ENCODE assay signal across 8 mouse cellular contexts in the genomic region with DNA sequence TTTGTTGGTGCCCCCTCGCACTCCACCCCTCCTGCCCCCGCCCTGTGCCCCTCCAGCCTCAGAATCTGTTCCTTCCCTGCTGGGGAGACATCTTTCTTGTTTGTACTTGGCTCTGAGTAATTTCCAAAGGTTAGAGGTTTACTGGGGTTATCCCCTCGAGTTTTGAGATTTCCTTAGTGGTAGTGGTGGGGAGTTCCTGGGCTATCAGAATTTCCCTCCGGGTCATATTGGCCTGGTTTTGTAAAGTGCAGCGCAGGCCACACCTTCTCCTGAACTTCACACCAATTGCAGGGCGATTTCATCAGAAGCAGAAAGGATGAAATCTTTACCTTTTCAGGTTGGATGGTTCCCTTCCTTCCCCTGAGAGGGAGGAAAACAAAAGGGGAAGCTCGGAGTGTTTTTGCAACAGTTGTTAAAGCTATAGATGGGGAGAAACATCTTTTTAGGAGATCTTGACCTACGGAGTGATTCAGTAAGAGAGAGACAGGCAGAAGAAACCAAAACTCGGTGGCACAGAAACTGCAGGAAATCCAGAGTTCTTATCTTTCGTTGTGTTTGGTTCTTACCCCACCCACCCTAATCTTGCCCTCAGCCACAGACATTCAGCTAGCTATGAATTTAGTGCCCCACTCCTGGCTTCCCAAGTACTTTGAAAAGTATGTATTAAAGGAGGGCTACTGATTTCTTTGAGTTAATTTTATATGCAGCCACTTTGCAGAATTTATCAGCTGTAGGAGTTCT. TPM values are rescaled to one million over a fixed set of nuclear protein-coding genes. Genes with fewer than 3 reads are reported as not detected.
DNase-seq lines count a peak whose midpoint lies in the region; ATAC-seq and TF ChIP-seq lines count a peak whose summit lies in the region.

No protein-coding gene starts in this region.

- no peaks in the 10 kb centered on the region for H3K9me3 ChIP-seq in erythroblast, embryonic 14.5 days (ENCODE audit: control insufficient read depth, low read length)
- no peaks in the 10 kb centered on the region for H3K9me3 ChIP-seq in ES-E14 (ENCODE audit: control insufficient read depth, insufficient read depth, low read depth, low read length)

- H3K36me3 ChIP-seq in erythroblast, embryonic 14.5 days (ENCODE audit: control insufficient read depth) = no peaks in the 10 kb centered on the region
- H3K36me3 ChIP-seq in ES-E14 (ENCODE audit: control insufficient read depth, insufficient read depth, low read length, poor library complexity, severe bottlenecking) = no peaks in the 10 kb centered on the region

- peak overlapping the region; percentile 50 for H3K4me3 ChIP-seq in erythroblast, embryonic 14.5 days (replicated peaks)
- H3K4me3 ChIP-seq in ES-E14 (ENCODE audit: insufficient read depth in 1 of 2, low read depth in 1 of 2, low read length in 2 of 2, poor library complexity in 1 of 2, severe bottlenecking in 1 of 2) = peak overlapping the region; percentile 69 to 92; a peak in 3 of 4 replicates

- H3K27ac ChIP-seq in ES-E14 (ENCODE audit: insufficient read depth, low read depth, low read length, poor library complexity, severe bottlenecking) = no peak overlapping the region

- no peak for DNase-seq in ES-E14 (ENCODE audit: low read depth, low spot score)
- DNase-seq in Muller cell, postnatal 12 days (ENCODE audit: inconsistent ontology term) = no peak
- no peak for DNase-seq in cerebellum, adult 9-10 months
- DNase-seq in urinary bladder, postnatal 4 days (ENCODE audit: low spot score in 2 of 2) = no peak

- H3K27me3 ChIP-seq in erythroblast, embryonic 14.5 days (ENCODE audit: control insufficient read depth) = peaks cover 16% of the 10 kb centered on the region

- ATAC-seq in erythroblast, adult 5-6 weeks (replicated peaks; ENCODE audit: low FRiP score, poor library complexity, severe bottlenecking) = no peak
- peak; percentile 48 to 57; a peak in 2 of 4 replicates for ATAC-seq in hematopoietic stem cell, adult 5-6 weeks (replicated peaks in 1 of 2; ENCODE audit: insufficient read depth in 1 of 2, low FRiP score in 2 of 2, low TSS enrichment in 1 of 2, low read depth in 1 of 2, poor library complexity in 2 of 2, severe bottlenecking in 2 of 2)
- ATAC-seq in megakaryocyte progenitor cell, adult 5-6 weeks (replicated peaks; ENCODE audit: poor library complexity) = peak; percentile 40

- in situ Hi-C loops in ES-E14 (cut with MboI; ENCODE audit: low sequenced_read_pairs in 2 of 2, unreplicated experiment in 2 of 2) = loop anchor here in 1 of 2 experiments (10.0 kb wide), 1 partner anchor 123 kb away; no protein-coding TSS in a partner anchor

- peak overlapping the region; percentile 79 for H3K9ac ChIP-seq in ES-E14 (ENCODE audit: insufficient read depth, low read depth, low read length, poor library complexity, severe bottlenecking)

- H3K4me1 ChIP-seq in erythroblast, embryonic 14.5 days (ENCODE audit: control insufficient read depth) = peaks cover 8% of the 10 kb centered on the region
- H3K4me1 ChIP-seq in ES-E14 (ENCODE audit: control insufficient read depth in 2 of 2, insufficient read depth in 2 of 2, low read length in 2 of 2, poor library complexity in 1 of 2) = peaks cover 2 to 5% of the 10 kb centered on the region in 2 experiments; a peak in 1 of 4 replicates

TF ChIP-seq in ES-E14, 5 proteins besides CTCF, POLR2A, EP300 and RAD21:
- TF ChIP-seq HCFC1 (IDR thresholded peaks at IDR 0.05; ENCODE audit: borderline replicate concordance, insufficient read depth, low read length) (no peak), ZC3H11A (IDR thresholded peaks at IDR 0.05; ENCODE audit: borderline replicate concordance, low read depth, low read length) (no peak), CHD2 (IDR thresholded peaks at IDR 0.05; ENCODE audit: low read depth, low read length) (no peak), MAFK (IDR thresholded peaks at IDR 0.05; ENCODE audit: insufficient read depth, low read depth, low read length) (no peak), ZNF384 (IDR thresholded peaks at IDR 0.05; ENCODE audit: low read depth, low read length) (no peak)

RNA-seq across cellular contexts. Expression of gene Fam129a, which starts 1.0 kb away (rescaled TPM):
- 0.06 TPM in 2 replicates for polyA plus RNA-seq in erythroblast, embryonic 14.5 days (2012)
- total RNA-seq in erythroblast, adult 5-6 weeks (2015; ENCODE audit: low replicate concordance) = 12.7 and 15.4 TPM in 2 replicates
- 10.9 and 13.3 TPM in 2 replicates for total RNA-seq in erythroblast, adult 5-6 weeks (2017; ENCODE audit: low replicate concordance)
- total RNA-seq in ES-E14 (2012; rRNA removed) = 7.5 and 12.1 TPM in 2 replicates
- 17.7 and 39.0 TPM in 2 replicates for total RNA-seq in hematopoietic stem cell, adult 5-6 weeks (2017)
- total RNA-seq in megakaryocyte progenitor cell, adult 5-6 weeks (2015) = 4.9 and 7.1 TPM in 2 replicates
- total RNA-seq in megakaryocyte progenitor cell, adult 5-6 weeks (2017) = 8.0 and 8.9 TPM in 2 replicates
